Mouse (Mus musculus) CH12.LX (cell line): ENCODE data around the gene Npw. TPM values are rescaled to one million over a fixed set of nuclear protein-coding genes. Genes with fewer than 3 reads are reported as not detected.

Experiments
- DNase-seq: peaks from one replicate; pipeline ENCODE4 v3.0.0-alpha.2; 2013; ENCODE audit errors: extremely low read depth
- H3K27ac ChIP-seq: 2 replicates; pipeline ENCODE4 v1.5.1; 2012; ENCODE audit warnings: low read depth, mild to moderate bottlenecking, control low read depth, moderate library complexity; ENCODE audit not compliant: insufficient read depth
- H3K27me3 ChIP-seq: replicated peaks from 2 replicates; pipeline ENCODE3; 2012; ENCODE audit warnings: inconsistent platforms
- H3K36me3 ChIP-seq, 2 experiments: replicated peaks in 1 of 2; 2 replicates each; pipeline versions ENCODE3 to v1.6.1; 2012; ENCODE audit warnings: inconsistent platforms in 1 of 2, low read length in 1 of 2, mild to moderate bottlenecking in 1 of 2, mixed read lengths in 1 of 2, moderate library complexity in 1 of 2; ENCODE audit not compliant: control insufficient read depth in 1 of 2, insufficient read depth in 1 of 2
- H3K4me1 ChIP-seq, 2 experiments: 2 replicates each; pipeline ENCODE4 v1.6.1; 2012; ENCODE audit warnings: inconsistent platforms in 1 of 2, moderate library complexity in 1 of 2; ENCODE audit not compliant: insufficient read depth in 2 of 2, control insufficient read depth in 1 of 2
- H3K4me2 ChIP-seq: 2 replicates; pipeline ENCODE4 v1.6.1; 2012; ENCODE audit warnings: low read depth, mild to moderate bottlenecking, control low read depth; ENCODE audit not compliant: poor library complexity, insufficient read depth, severe bottlenecking
- H3K4me3 ChIP-seq, 3 experiments: fragments of 150-350 bp in 1 of 3; sonication (generic) in 1 of 3; replicated peaks in 1 of 3; 2 replicates each; pipeline versions ENCODE3 to v1.5.1; 2011 to 2012; ENCODE audit warnings: low read depth in 2 of 3, low read length in 2 of 3, mild to moderate bottlenecking in 2 of 3, moderate library complexity in 2 of 3, control low read depth in 1 of 3, improper control_type of control experiment in 1 of 3, inconsistent platforms in 1 of 3, mixed read lengths in 1 of 3; ENCODE audit not compliant: poor library complexity in 1 of 3
- H3K79me2 ChIP-seq: replicated peaks from 2 replicates; pipeline ENCODE4 v1.6.1; 2012; ENCODE audit warnings: mild to moderate bottlenecking, moderate library complexity; ENCODE audit not compliant: control insufficient read depth, poor library complexity, insufficient read depth, severe bottlenecking; ENCODE audit errors: extremely low read depth
- H3K9ac ChIP-seq: 2 replicates; pipeline ENCODE4 v1.6.1; 2012; ENCODE audit warnings: low read depth, mild to moderate bottlenecking, control low read depth, moderate library complexity; ENCODE audit not compliant: insufficient read depth
- H3K9me3 ChIP-seq: replicated peaks from 2 replicates; pipeline ENCODE3; 2012; ENCODE audit warnings: low read length, inconsistent platforms, mixed read lengths
- BHLHE40 ChIP-seq: IDR thresholded peaks from 2 replicates; pipeline ENCODE4 v1.6.1; 2011; ENCODE audit warnings: mild to moderate bottlenecking, low read depth, low read length, improper control_type of control experiment
- CHD1 ChIP-seq: IDR thresholded peaks from 2 replicates; pipeline ENCODE4 v1.6.1; 2012; ENCODE audit warnings: low read depth, low read length, improper control_type of control experiment, inconsistent platforms
- CHD2 ChIP-seq: IDR thresholded peaks from 2 replicates; pipeline ENCODE4 v1.6.1; 2011; ENCODE audit warnings: low read length, improper control_type of control experiment
- CTCF ChIP-seq, 2 experiments: IDR thresholded peaks in 1 of 2; conservative IDR thresholded peaks in 1 of 2; 2 replicates each; pipeline ENCODE4 v1.5.1; 2011 to 2012; ENCODE audit warnings: low read depth in 2 of 2, low read length in 2 of 2, improper control_type of control experiment in 1 of 2, inconsistent platforms in 1 of 2, mild to moderate bottlenecking in 1 of 2, moderate library complexity in 1 of 2
- E2F4 ChIP-seq: IDR thresholded peaks from 2 replicates; pipeline ENCODE4 v1.6.1; 2011; ENCODE audit warnings: low read depth, low read length, improper control_type of control experiment; ENCODE audit not compliant: insufficient replicate concordance
- EP300 ChIP-seq: IDR thresholded peaks from 2 replicates; pipeline ENCODE4 v1.6.1; 2011; ENCODE audit warnings: low read length, improper control_type of control experiment
- ETS1 ChIP-seq: conservative IDR thresholded peaks from 2 replicates; pipeline ENCODE4 v1.6.1; 2012; ENCODE audit warnings: low read depth, mild to moderate bottlenecking, inconsistent platforms, low read length, improper control_type of control experiment, moderate library complexity
- GABPA ChIP-seq: IDR thresholded peaks from 2 replicates; pipeline ENCODE4 v1.6.1; 2012; ENCODE audit warnings: low read depth, low read length, improper control_type of control experiment, inconsistent platforms; ENCODE audit not compliant: insufficient replicate concordance
- HCFC1 ChIP-seq: IDR thresholded peaks from 2 replicates; pipeline ENCODE4 v1.6.1; 2012; ENCODE audit warnings: low read depth, mild to moderate bottlenecking, inconsistent platforms, low read length, improper control_type of control experiment
- MAZ ChIP-seq: IDR thresholded peaks from 2 replicates; pipeline ENCODE4 v1.6.1; 2012; ENCODE audit warnings: low read depth, mild to moderate bottlenecking, inconsistent platforms, low read length, improper control_type of control experiment, moderate library complexity
- MXI1 ChIP-seq: IDR thresholded peaks from 2 replicates; pipeline ENCODE4 v1.6.1; 2011; ENCODE audit warnings: mild to moderate bottlenecking, low read depth, low read length, improper control_type of control experiment
- MYC ChIP-seq: IDR thresholded peaks from 2 replicates; pipeline ENCODE4 v1.6.1; 2011; ENCODE audit warnings: low read depth, mild to moderate bottlenecking, improper control_type of control experiment, low read length
- NRF1 ChIP-seq: IDR thresholded peaks from 2 replicates; pipeline ENCODE4 v1.6.1; 2014; ENCODE audit warnings: low read depth, mild to moderate bottlenecking, inconsistent platforms, low read length, improper control_type of control experiment, moderate library complexity
- PAX5 ChIP-seq: IDR thresholded peaks from 2 replicates; pipeline ENCODE4 v1.6.1; 2012; ENCODE audit warnings: low read length, inconsistent platforms, mixed read lengths
- POLR2AphosphoS2 ChIP-seq: IDR thresholded peaks from 2 replicates; pipeline ENCODE4 v1.6.1; 2011; ENCODE audit warnings: low read depth, low read length, improper control_type of control experiment
- RAD21 ChIP-seq: IDR thresholded peaks from 2 replicates; pipeline ENCODE4 v1.6.1; 2011; ENCODE audit warnings: low read depth, mild to moderate bottlenecking, low read length, improper control_type of control experiment, moderate library complexity
- SMC3 ChIP-seq: IDR thresholded peaks from 2 replicates; pipeline ENCODE4 v1.6.1; 2011; ENCODE audit warnings: low read depth, low read length, improper control_type of control experiment
- TBP ChIP-seq: conservative IDR thresholded peaks from 2 replicates; pipeline ENCODE4 v1.6.1; 2011; ENCODE audit warnings: low read depth, low read length, improper control_type of control experiment
- UBTF ChIP-seq: IDR thresholded peaks from 2 replicates; pipeline ENCODE4 v1.6.1; 2012; ENCODE audit warnings: low read depth, mild to moderate bottlenecking, inconsistent platforms, low read length, improper control_type of control experiment, moderate library complexity
- USF1 ChIP-seq: IDR thresholded peaks from 2 replicates; pipeline ENCODE4 v1.6.1; 2014; ENCODE audit warnings: low read depth, mild to moderate bottlenecking, inconsistent platforms, low read length, improper control_type of control experiment
- ZMIZ1 ChIP-seq: IDR thresholded peaks from 2 replicates; pipeline ENCODE4 v1.6.1; 2012; ENCODE audit warnings: low read depth, mild to moderate bottlenecking, inconsistent platforms, low read length, improper control_type of control experiment
- ZNF384 ChIP-seq: IDR thresholded peaks from 2 replicates; pipeline ENCODE4 v1.6.1; 2012; ENCODE audit warnings: low read depth, low read length, improper control_type of control experiment, inconsistent platforms
- dilution Hi-C: fragments of 300-500 bp; cut with MboI; formaldehyde crosslinking; loops from 2 replicates; pipeline ENCODE4 v1.14.3; 2020; ENCODE audit warnings: low sequenced_read_pairs; ENCODE audit not compliant: extremely low pct_unique_long_range_greater_than_20kb, extremely low pct_ligation_motif_present
- in situ Hi-C: fragments of 300-500 bp; cut with MboI; formaldehyde crosslinking; loops from 3 replicates; pipeline ENCODE4 v1.14.3; 2019; ENCODE audit warnings: low sequenced_read_pairs, low pct_ligation_motif_present, low pct_unique_long_range_greater_than_20kb, mixed read lengths
- polyA plus RNA-seq: library from polyadenylated mRNA; unstranded; fragments of >175 nt; gene quantifications from 2 replicates; pipeline ENCODE4 v1.2.1, GENCODE M21; 2012; ENCODE audit warnings: low read depth; ENCODE audit not compliant: insufficient read length
- total RNA-seq, 2 experiments: library from RNA; depleted of rRNA; stranded (reverse); fragments of 300-350 nt in 1 of 2; fragments of >200 nt in 1 of 2; gene quantifications; 2 replicates each; pipeline ENCODE4 v1.2.3; 2012 to 2014

Npw gene
- total RNA-seq (2012; rRNA removed) (not detected in 2 replicates), total RNA-seq (2014; rRNA removed) (not detected in 2 replicates), polyA plus RNA-seq (not detected in 2 replicates)

DNA sequence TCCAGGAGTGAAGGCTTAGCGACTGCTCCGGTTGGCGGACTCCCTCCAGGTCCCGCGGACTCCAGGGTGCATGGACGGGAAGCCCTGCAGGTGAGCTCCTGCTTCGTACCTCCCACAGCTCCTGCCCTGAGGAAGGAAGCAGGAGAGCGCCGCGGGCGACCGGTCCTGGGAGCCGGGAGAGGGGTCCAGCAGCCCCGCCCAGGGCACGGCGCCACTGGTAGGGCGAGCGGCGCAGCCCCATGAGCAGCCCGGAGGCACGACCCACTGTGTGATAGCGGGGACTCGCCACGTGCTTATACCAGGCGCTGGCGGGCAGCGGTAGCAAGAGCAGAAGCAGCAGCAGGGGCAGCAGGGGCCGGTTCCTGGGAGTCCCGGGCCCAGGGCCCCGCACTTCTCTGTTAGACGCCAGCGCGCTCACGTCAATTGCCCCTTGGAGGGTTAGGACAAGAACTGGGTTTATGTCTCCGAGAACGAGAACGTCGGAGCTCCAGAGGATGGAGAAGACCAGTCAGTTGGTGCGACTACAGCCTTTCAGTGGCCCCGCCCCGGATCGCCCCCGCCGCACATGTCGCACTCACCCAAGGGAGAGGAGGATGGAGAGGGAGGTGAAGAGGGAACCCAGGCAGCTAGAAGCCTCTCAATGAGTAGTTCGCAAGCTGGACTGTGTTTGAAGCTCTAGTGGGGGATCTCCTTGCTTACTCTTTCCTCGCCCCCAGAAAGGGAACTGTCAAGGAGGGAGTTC lies at the start of gene Npw:
TSS of gene Npw (minus strand) at position 441 of the 742 bp plus-strand sequence.
- Histone ChIP-seq H3K27me3 (peaks cover 4% of the 10 kb centered on the region), H3K4me1 (peaks cover 3 to 22% of the 10 kb centered on the region in 2 experiments), H3K79me2 (no peaks in the 10 kb centered on the region), H3K27ac (no peak within 1 kb of the TSS), H3K9ac (no peak within 1 kb of the TSS), H3K4me2 (no peak within 1 kb of the TSS), H3K4me3 (no peak within 1 kb of the TSS), H3K9me3 (no peaks in the 10 kb centered on the region), H3K36me3 (no peaks in the 10 kb centered on the region)
- dilution Hi-C loops: no loop called here
- no peak for DNase-seq
- in situ Hi-C loops: no loop called here
- TF ChIP-seq GABPA (no peak), PAX5 (no peak), ZMIZ1 (no peak), MAZ (no peak), POLR2AphosphoS2 (no peak), BHLHE40 (no peak), CHD1 (no peak), USF1 (no peak), HCFC1 (no peak)

DNA sequence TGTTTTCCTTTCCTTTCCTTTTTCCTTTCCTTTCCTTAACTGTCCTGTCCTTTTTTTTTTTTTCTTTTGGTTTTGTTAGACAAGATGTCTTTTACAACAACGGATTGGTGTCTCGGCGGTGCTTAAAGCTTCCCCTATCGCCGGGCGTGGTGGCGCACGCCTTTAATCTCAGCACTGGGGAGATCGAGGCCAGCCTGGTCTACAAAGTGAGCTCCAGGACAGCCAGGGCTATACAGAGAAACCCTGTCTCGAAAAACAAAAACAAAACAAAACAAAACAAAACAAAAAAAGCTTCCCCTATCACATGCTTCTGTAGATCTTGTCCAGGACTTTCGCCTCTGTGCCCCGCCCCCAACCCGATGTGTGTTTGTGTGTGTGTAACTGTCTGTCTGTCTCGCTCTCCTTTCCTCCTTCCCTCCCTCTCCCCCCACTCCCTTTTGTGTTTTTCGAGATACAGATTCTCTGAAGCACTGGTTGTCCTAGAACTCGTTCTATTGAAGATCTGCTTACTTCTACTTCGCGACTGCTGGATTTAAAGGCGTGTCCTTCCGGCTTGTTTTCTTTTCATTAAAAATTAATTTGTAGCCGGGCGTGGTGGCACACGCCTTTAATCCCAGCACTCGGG lies 49.7 kb upstream of the Npw start:
- Histone ChIP-seq H3K9ac (peak overlapping the region; percentile 86), H3K27ac (peak overlapping the region; percentile 52), H3K9me3 (no peaks in the 10 kb centered on the region), H3K4me3 (peak overlapping the region; percentile 83 to 96 (median 94)), H3K27me3 (no peaks in the 10 kb centered on the region), H3K4me2 (peak overlapping the region; percentile 68), H3K36me3 (peaks cover 21 to 27% of the 10 kb centered on the region in 2 experiments), H3K79me2 (peaks cover 14% of the 10 kb centered on the region), H3K4me1 (peaks cover 7 to 19% of the 10 kb centered on the region in 2 experiments; a peak in 3 of 4 replicates)
- TF ChIP-seq ZNF384 (no peak), EP300 (no peak), CTCF (conservative IDR thresholded peaks at IDR 0.05 in 1 of 2, IDR thresholded peaks at IDR 0.05 in 1 of 2; ENCODE audit: low read depth in 2 of 2, low read length in 2 of 2) (no peak), POLR2AphosphoS2 (no peak), CHD2 (0 out of 2 replicates have a peak, but pooled peaks have one; percentile 34), E2F4 (no peak), MXI1 (peak; percentile 85), ZMIZ1 (no peak), MYC (0 out of 2 replicates have a peak, but pooled peaks have one; percentile 34), RAD21 (no peak), TBP (no peak), ETS1 (no peak), UBTF (no peak), NRF1 (no peak), SMC3 (no peak)
- no peak for DNase-seq
- dilution Hi-C loops: no loop called here
- in situ Hi-C loops: no loop called here
